Mouse (Mus musculus) heart, postnatal 36 days (tissue): ENCODE measurements around the gene Tbxa2r. TPM values are rescaled to one million over a fixed set of nuclear protein-coding genes. Genes with fewer than 3 reads are reported as not detected.

ENCODE experiments used
- DNase-seq, 2 experiments: peaks; one replicate each; pipeline ENCODE4 v3.0.0; 2021 to 2022
- intact Hi-C: fragments of 180-260 bp; cut with DNase I; formaldehyde crosslinking; loops from one replicate; pipeline ENCODE4 v1.15.1; 2025
- total RNA-seq, 2 experiments: library from RNA; stranded (reverse); gene quantifications; 2 replicates each; pipeline ENCODE4 v1.2.3; 2021

Gene Tbxa2r
- total RNA-seq, 2 experiments from 2014 or later = 5.0 to 5.4 TPM

DNA sequence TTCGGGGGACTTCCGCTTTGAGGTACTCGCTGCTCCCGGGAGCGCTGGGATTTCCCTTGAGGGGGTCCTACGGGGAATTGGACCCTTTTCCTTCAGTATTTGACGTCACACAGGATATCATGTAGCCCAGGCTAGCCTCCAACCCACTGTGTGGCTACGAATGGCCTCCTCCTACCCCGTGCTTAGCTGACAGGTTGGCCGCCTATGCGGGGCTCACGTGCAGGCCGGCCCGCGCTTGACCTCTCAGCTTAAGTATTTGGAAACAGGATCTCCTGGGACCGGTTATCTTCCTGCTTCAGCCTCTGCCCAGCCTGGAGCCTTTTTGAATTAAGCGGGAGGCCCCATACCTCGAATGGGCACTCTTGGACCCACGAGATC, 56.1 kb downstream of the Tbxa2r start:
- DNase-seq = no peak
- intact Hi-C loops = loop anchor here (10.0 kb wide), 1 partner anchor 160 kb away; the partner anchor contains the start of gene Gna11

Other genes starting within 250 kb of the Tbxa2r start
- gene Creb3l3, start 229.9 kb upstream of the Tbxa2r start, total RNA-seq = 1 to 10 TPM in 1 of 2 experiments, under 1 TPM in 1; 0.95 to 1.1 TPM
- gene Map2k2, start 222.8 kb upstream of the Tbxa2r start, total RNA-seq = 100 to 1,000 TPM; 113 to 125 TPM
- gene Zbtb7a, start 193.5 kb upstream of the Tbxa2r start, total RNA-seq = 10 to 100 TPM; 37.9 to 39.5 TPM
- gene Pias4, start 160.8 kb upstream of the Tbxa2r start, total RNA-seq = 10 to 100 TPM; 14.0 to 17.1 TPM
- gene Eef2, start 152.1 kb upstream of the Tbxa2r start, total RNA-seq = 1,000 to 10,000 TPM; 1,005 to 1,085 TPM
- 10 to 100 TPM; 31.0 to 31.3 TPM for gene Dapk3, start 145.7 kb upstream of the Tbxa2r start, total RNA-seq
- gene 4930442H23Rik, start 144.9 kb upstream of the Tbxa2r start, total RNA-seq = not detected
- gene Nmrk2, start 126.7 kb upstream of the Tbxa2r start, total RNA-seq = 1 to 10 TPM; 7.8 to 7.9 TPM
- under 1 TPM in 1 of 2 experiments, not detected in 1; 0.11 TPM for gene Atcay, start 97.9 kb upstream of the Tbxa2r start, total RNA-seq
- gene Zfr2, start 95.6 kb upstream of the Tbxa2r start, total RNA-seq = 1 to 10 TPM; 2.5 to 3.6 TPM
- gene Matk, start 75.8 kb upstream of the Tbxa2r start, total RNA-seq = under 1 TPM; 0.39 to 0.41 TPM
- 10 to 100 TPM; 95.2 to 97.4 TPM for gene Mrpl54, start 61.8 kb upstream of the Tbxa2r start, total RNA-seq
- gene Apba3, start 61.8 kb upstream of the Tbxa2r start, total RNA-seq = 100 to 1,000 TPM; 102 to 108 TPM
- gene Tjp3, start 37.1 kb upstream of the Tbxa2r start, total RNA-seq = under 1 TPM in 1 of 2 experiments, not detected in 1; 0.19 TPM
- gene Pip5k1c, start 35.8 kb upstream of the Tbxa2r start, total RNA-seq = 10 to 100 TPM; 31.5 to 33.3 TPM
- gene Cactin, start 7.6 kb upstream of the Tbxa2r start, total RNA-seq = 10 to 100 TPM; 13.2 to 17.4 TPM
- 1 to 10 TPM; 5.9 TPM for gene Gipc3, start 14.5 kb downstream of the Tbxa2r start, total RNA-seq
- gene Hmg20b, start 21.7 kb downstream of the Tbxa2r start, total RNA-seq = 10 to 100 TPM; 60.4 to 67.1 TPM
- gene Mfsd12, start 28.8 kb downstream of the Tbxa2r start, total RNA-seq = 10 to 100 TPM; 11.7 to 12.5 TPM
- gene 4930404N11Rik, start 37.1 kb downstream of the Tbxa2r start, total RNA-seq = under 1 TPM; 0.31 to 0.81 TPM
- 10 to 100 TPM; 27.8 to 29.4 TPM for gene Fzr1, start 49.8 kb downstream of the Tbxa2r start, total RNA-seq
- 10 to 100 TPM; 50.3 to 52.2 TPM for gene Dohh, start 55.7 kb downstream of the Tbxa2r start, total RNA-seq
- gene Gm48551, start 55.7 kb downstream of the Tbxa2r start, total RNA-seq = 1 to 10 TPM; 1.1 to 2.0 TPM
- under 1 TPM in 1 of 2 experiments, not detected in 1; 0.62 TPM for gene Gm48552, start 60.3 kb downstream of the Tbxa2r start, total RNA-seq
- gene Smim24, start 64.3 kb downstream of the Tbxa2r start, total RNA-seq = 1 to 10 TPM; 2.2 to 2.4 TPM
- 100 to 1,000 TPM; 115 to 133 TPM for gene Nfic, start 126.9 kb downstream of the Tbxa2r start, total RNA-seq
- under 1 TPM in 1 of 2 experiments, not detected in 1; 0.24 TPM for gene Celf5, start 154.0 kb downstream of the Tbxa2r start, total RNA-seq
- gene Ncln, start 167.7 kb downstream of the Tbxa2r start, total RNA-seq = 10 to 100 TPM; 61.9 to 63.9 TPM
- 1 to 10 TPM in 1 of 2 experiments, under 1 TPM in 1; 0.61 to 1.3 TPM for gene S1pr4, start 171.4 kb downstream of the Tbxa2r start, total RNA-seq
- under 1 TPM; 0.73 to 0.78 TPM for gene Gna15, start 195.5 kb downstream of the Tbxa2r start, total RNA-seq
- gene Gna11, start 216.5 kb downstream of the Tbxa2r start, total RNA-seq = 10 to 100 TPM; 50.7 to 51.7 TPM
- gene Aes, start 230.8 kb downstream of the Tbxa2r start, total RNA-seq = 1,000 to 10,000 TPM in 1 of 2 experiments, 100 to 1,000 TPM in 1; 977 to 1,076 TPM
- 10 to 100 TPM in 1 of 2 experiments, 1 to 10 TPM in 1; 7.5 to 11.5 TPM for gene Tle2, start 245.8 kb downstream of the Tbxa2r start, total RNA-seq